Mouse (Mus musculus) layer of hippocampus, adult 11-12 months (tissue): ENCODE results near the gene Lcn12.

ENCODE experiments used
- DNase-seq: peaks from one replicate; pipeline ENCODE4 v3.0.0; 2022; ENCODE audit warnings: low spot score

Lcn12 gene

GRCm38 (mm10) chr2:25460135-25460534, 33.6 kb downstream of the Lcn12 start:
- no peak for DNase-seq

- peak; percentile 55 for DNase-seq
Observed at GRCm38 (mm10) chr2:25458911-25459310, 34.8 kb downstream of the Lcn12 start.

GRCm38 (mm10) chr2:25457022-25457896, 36.5 kb downstream of the Lcn12 start:
- DNase-seq = no peak

GRCm38 (mm10) chr2:25456205-25456953, 37.3 kb downstream of the Lcn12 start, which contains the start of gene Clic3:
TSS of gene Clic3 (plus strand) at chr2:25456838.
- no peak for DNase-seq

DNA sequence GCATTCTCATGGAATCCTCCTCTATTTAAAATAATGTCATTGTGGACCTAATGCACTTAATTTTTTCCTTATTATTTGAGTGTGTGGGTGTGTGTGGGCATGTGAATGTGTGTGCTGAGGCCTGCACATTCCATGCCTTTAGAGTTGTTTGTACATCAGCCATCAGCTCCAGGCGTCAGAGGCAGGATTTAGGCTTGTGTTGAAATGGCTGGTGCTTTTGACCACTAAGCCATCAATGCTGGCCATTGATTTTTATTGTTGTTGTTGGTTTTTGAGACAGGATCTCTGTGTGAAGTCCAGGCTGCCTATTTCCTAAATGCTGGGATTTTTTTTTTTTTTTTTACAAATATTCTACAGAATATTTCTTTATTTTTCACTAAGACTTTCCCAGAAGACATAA, 40.8 kb downstream of the Lcn12 start:
- DNase-seq = no peak

DNA sequence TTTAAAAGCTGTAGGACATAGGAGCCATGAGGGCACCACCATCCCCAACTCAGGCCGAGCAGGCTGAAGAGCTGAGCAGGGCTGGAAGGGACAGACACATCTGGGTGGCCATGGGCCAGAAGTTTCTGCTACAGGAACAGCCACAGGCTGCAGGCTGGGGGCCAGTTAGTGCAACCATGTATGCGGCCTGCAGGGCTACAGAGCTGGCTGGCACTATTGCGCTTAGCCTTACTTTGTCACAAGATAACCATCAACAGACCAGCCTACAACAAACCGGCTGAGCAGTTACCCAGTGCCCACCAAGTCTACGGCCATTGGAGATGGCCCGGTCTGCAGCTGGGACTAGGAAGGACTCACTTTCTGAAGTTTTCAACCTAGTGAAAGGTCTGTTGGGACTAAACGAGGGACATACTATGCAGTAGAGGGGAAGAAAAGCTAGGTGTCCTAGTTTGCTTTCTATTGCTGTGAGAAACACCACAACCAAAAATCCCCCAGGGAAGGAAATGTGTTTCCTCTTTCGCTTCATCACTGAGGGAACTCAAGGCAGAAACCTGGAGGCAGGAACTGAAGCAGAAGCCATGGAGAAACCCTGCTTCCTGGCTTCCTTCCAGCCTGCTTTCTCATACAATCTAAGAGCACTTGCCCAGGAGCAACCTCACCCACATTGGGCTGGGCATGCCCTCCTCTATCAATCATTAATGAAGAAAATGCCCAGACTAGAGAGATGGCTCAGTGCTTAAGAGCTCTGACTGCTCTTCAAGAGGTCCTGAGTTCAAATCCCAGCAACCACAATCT, 42.7 kb downstream of the Lcn12 start:
- no peak for DNase-seq

DNA sequence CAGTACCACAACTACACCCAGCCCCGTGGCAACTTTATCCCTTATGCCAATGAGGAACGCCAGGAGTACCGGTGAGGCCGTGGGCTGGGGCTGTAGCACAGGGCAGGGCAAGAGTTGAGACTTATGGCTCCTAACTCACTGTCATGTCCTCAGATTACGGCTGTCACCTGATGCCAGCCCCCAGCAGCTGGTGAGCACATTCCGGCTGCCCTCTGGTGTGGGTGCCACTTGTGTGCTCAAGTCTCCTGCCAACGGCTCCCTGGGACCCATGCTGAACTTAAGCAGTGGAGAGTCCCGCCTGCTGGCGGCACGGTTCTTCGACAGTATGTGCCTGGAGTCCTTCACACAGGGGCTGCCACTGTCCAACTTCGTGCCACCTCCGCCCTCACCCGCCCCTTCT, 51.0 kb downstream of the Lcn12 start:
- no peak for DNase-seq

GRCm38 (mm10) chr2:25441067-25441466, 52.6 kb downstream of the Lcn12 start:
- DNase-seq = no peak
